In the genomic region with DNA sequence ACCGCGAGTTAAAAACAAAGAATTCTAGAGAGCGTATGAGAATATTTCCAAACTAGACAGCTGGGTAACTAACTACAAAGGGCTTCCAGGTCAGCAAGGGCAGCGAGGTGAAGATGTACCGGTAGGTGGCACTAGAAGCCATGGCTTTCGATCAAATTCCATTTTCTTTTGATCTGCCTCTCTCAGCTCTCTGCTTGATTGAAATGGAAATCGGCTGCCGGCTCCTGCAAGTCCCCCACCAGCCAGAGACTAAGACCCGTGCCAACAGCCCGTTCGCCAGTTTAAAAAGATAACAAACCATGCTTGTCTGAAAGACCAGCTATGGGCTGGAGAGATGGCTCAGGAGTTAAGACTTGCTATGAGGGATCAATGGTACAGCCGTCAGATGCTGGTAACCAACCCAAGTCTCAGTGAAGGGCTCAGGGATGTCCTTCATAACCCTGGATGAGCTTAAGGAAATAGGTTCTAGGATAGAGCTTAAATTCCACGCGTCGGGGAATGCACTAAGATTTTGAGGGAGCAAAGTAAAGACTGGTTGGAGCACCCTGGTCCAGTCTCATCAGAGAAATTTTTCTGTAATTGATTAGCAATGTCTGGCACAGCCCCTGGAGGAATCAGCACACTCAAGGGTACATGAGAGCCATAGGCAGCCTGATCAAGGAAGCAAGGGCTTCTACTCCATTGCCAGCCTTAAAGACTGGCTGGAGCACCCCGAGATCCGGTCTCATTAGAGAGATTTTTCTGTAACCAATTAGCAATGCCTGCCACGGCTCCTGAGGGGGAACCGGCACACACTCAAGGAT, we compare ENCODE assay signal across 8 mouse cellular contexts. TPM values are rescaled to one million over a fixed set of nuclear protein-coding genes. Genes with fewer than 3 reads are reported as not detected.
DNase-seq lines count a peak whose midpoint lies in the region; ATAC-seq and TF ChIP-seq lines count a peak whose summit lies in the region.

No protein-coding gene starts in this region.

- peak overlapping the region; percentile 41 for H3K4me2 ChIP-seq in embryonic facial prominence, embryonic 14.5 days (ENCODE audit: low read depth, low read length)

- no peaks in the 10 kb centered on the region for H3K27me3 ChIP-seq in embryonic facial prominence, embryonic 14.5 days (replicated peaks; ENCODE audit: control insufficient read depth, insufficient read depth, low read length)

- TF ChIP-seq POLR2A in bone marrow, adult 2 months (IDR thresholded peaks at IDR 0.05; ENCODE audit: borderline replicate concordance, control insufficient read depth, low read depth, low read length), result no peak

- no peaks in the 10 kb centered on the region for H3K36me3 ChIP-seq in embryonic facial prominence, embryonic 14.5 days (ENCODE audit: control insufficient read depth, insufficient read depth, low read length)

- peak; percentile 43 for TF ChIP-seq CTCF in bone marrow, adult 2 months (IDR thresholded peaks at IDR 0.05; ENCODE audit: control insufficient read depth, insufficient read depth, low read length)

- no peak overlapping the region for H3K27ac ChIP-seq in bone marrow, adult 2 months (ENCODE audit: control insufficient read depth, insufficient read depth, low read depth, low read length, poor library complexity)
- no peak overlapping the region for H3K27ac ChIP-seq in embryonic facial prominence, embryonic 14.5 days (replicated peaks; ENCODE audit: low read depth, low read length)

- intact Hi-C loops in gastrocnemius, postnatal 36 days (cut with DNase I), result loop anchor here (2.0 kb wide), 1 partner anchor 243 kb away; no protein-coding TSS in a partner anchor

- peak; percentile 37; the same call in 1 of the 2 replicates for ATAC-seq in embryonic facial prominence, embryonic 14.5 days (ENCODE audit: low read depth)

- peak; percentile 35 for DNase-seq in gastrocnemius, adult 18-20 months (ENCODE audit: low spot score)
- DNase-seq in gastrocnemius, postnatal 36 days, result no peak
- DNase-seq in embryonic facial prominence, embryonic 14.5 days (ENCODE audit: low spot score), result peak; percentile 86
- DNase-seq in heart, postnatal 4 days, result peak; percentile 68
- peak; percentile 51 to 75 for DNase-seq in layer of hippocampus, adult 8-10 months (ENCODE audit: low spot score in 2 of 2)
- peak; percentile 35 for DNase-seq in lung, postnatal 25 days (ENCODE audit: low spot score)
- DNase-seq in right cerebral cortex, postnatal 4 days, result peak; percentile 62

- H3K9ac ChIP-seq in embryonic facial prominence, embryonic 14.5 days (ENCODE audit: low read depth, low read length), result no peak overlapping the region

- no peaks in the 10 kb centered on the region for H3K4me1 ChIP-seq in bone marrow, adult 2 months (ENCODE audit: control insufficient read depth, insufficient read depth, low read length)
- peaks cover 7% of the 10 kb centered on the region for H3K4me1 ChIP-seq in embryonic facial prominence, embryonic 14.5 days (ENCODE audit: control insufficient read depth, insufficient read depth, low read length)

- H3K4me3 ChIP-seq in bone marrow, adult 2 months (replicated peaks; ENCODE audit: control insufficient read depth, low read depth, low read length), result no peak overlapping the region
- peak overlapping the region; percentile 11; the same call in 1 of the 2 replicates for H3K4me3 ChIP-seq in embryonic facial prominence, embryonic 14.5 days (ENCODE audit: low read depth, low read length)

- H3K9me3 ChIP-seq in embryonic facial prominence, embryonic 14.5 days (ENCODE audit: control insufficient read depth, low read length), result no peaks in the 10 kb centered on the region

- WGBS in bone marrow, adult 2 months, result 37% methylated on average over 19 of the region's 19 CpGs
- 14% methylated on average over 19 of the region's 19 CpGs for WGBS in embryonic facial prominence, embryonic 14.5 days

RNA-seq across cellular contexts. Expression of gene Ccdc60, which starts 56.7 kb away (rescaled TPM):
- total RNA-seq in gastrocnemius, adult 18-20 months (2021), result not detected
- not detected for total RNA-seq in gastrocnemius, postnatal 36 days (2021)
- polyA plus RNA-seq in bone marrow, adult 2 months (2011; ENCODE audit: insufficient read depth, insufficient read length, low replicate concordance, missing spikeins), result 0.85 TPM in 1 of 2 replicates, not detected in the other
- polyA plus RNA-seq in embryonic facial prominence, embryonic 14.5 days (2014; fragmentation: Nextera tagmentation; extraction: Ambion mirVana), result 1.1 and 1.9 TPM in 2 replicates
- under 1 TPM in 1 of 2 experiments, not detected in 1; 0.12 TPM for total RNA-seq in heart, postnatal 4 days (2021)
- under 1 TPM; 0.14 to 0.52 (median 0.38) TPM for total RNA-seq in layer of hippocampus, adult 8-10 months (2022)

Comparison
In these comparisons a context has a peak if more than half of its experiments do, and no peak if none do; other contexts are left out.
1. DNase-seq: peak in gastrocnemius, adult 18-20 months (single experiment), embryonic facial prominence, embryonic 14.5 days (single experiment), heart, postnatal 4 days (single experiment), layer of hippocampus, adult 8-10 months (2 of 2), lung, postnatal 25 days (single experiment) and right cerebral cortex, postnatal 4 days (single experiment); none in gastrocnemius, postnatal 36 days (0 of 2).